Mouse (Mus musculus): ENCODE results near the gene Iqsec1. TPM values are rescaled to one million over a fixed set of nuclear protein-coding genes. Genes with fewer than 3 reads are reported as not detected.
"Not testable (repeated sequence)": the region's sequence is repeated elsewhere in the genome, so short reads cannot be mapped to it uniquely, and the experiment has no call there.

Iqsec1 gene
- total and polyA plus RNA-seq, 2 experiments from 2014 or later: 12.0 to 93.7 TPM

DNA sequence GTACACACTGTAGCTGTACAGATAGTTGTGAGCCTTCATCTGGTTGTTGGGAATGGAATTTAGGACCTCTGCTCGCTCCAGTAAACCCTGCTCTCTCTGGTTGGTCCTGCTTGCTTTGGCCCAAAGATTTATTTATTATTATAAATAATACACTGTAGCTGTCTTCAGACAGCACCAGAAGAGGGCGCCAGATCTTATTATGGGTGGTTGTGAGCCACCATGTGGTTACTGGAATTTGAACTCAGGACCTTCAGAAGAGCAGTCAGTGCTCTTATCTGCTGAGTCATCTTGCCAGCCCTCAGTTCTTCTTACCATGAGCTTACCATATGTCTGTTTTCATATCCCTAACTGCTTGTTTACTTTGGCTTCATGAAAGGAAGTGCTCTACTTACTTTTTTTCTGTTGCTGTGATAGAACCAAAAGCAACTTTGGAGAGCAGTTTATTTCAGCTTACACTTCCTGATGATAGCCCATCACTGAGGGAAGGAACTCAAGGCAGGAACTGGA lies 332.1 kb downstream of the Iqsec1 start:
- WGBS: 74% methylated on average over 2 of the region's 2 CpGs
- not testable (repeated sequence) for H3K27me3 ChIP-seq (ENCODE audit: control insufficient read depth, insufficient read depth, low read length); H3K27ac ChIP-seq (ENCODE audit: low read depth); H3K4me3 ChIP-seq (ENCODE audit: low read depth, low read length); DNase-seq (ENCODE audit: low spot score); H3K4me2 ChIP-seq (ENCODE audit: low read depth, low read length); H3K9me3 ChIP-seq (replicated peaks; ENCODE audit: control insufficient read depth, low read length); H3K9ac ChIP-seq (replicated peaks; ENCODE audit: low read depth, low read length); ATAC-seq (ENCODE audit: insufficient read depth, low read depth)
- peaks cover 15% of the 10 kb centered on the region; the same call in 1 of the 2 replicates for H3K4me1 ChIP-seq (ENCODE audit: control insufficient read depth, insufficient read depth)
- peak; percentile 19; the same call in 1 of the 2 replicates for TF ChIP-seq CTCF (IDR thresholded peaks at IDR 0.05; ENCODE audit: low read depth)
- H3K36me3 ChIP-seq (replicated peaks; ENCODE audit: control insufficient read depth, insufficient read depth, low read length): peaks cover 10% of the 10 kb centered on the region; the same call in 1 of the 2 replicates

DNA sequence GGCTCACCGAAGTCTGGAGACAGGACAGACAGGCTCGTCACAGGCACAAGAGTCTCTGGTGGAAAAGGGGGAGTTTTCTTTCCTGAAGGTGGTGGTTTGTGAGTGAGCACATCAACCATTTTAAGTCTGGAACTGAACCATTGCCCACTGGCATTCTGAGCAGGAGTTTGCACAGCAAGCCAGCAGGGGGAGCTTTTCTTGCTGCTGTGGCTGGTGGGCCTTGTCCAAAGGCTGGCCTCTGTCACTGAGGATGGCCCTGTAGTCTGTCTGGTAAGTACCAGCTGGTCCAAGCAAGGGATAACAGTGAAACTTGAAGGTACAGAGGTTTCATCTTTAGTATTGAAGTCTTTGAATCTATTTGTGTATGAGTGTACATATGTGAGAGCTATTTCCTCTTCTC lies 334.7 kb downstream of the Iqsec1 start:
- WGBS: 49% methylated on average over 2 of the region's 2 CpGs
- H3K4me2 ChIP-seq (ENCODE audit: low read depth, low read length): no peak overlapping the region
- no peak overlapping the region for H3K9ac ChIP-seq (replicated peaks; ENCODE audit: low read depth, low read length)
- no peaks in the 10 kb centered on the region for H3K9me3 ChIP-seq (replicated peaks; ENCODE audit: control insufficient read depth, low read length)
- no peak overlapping the region for H3K27ac ChIP-seq (ENCODE audit: low read depth)
- DNase-seq (ENCODE audit: low spot score) (peak; percentile 54), ATAC-seq (ENCODE audit: insufficient read depth, low read depth) (peak; percentile 60)
- no peaks in the 10 kb centered on the region for H3K4me1 ChIP-seq (ENCODE audit: control insufficient read depth, insufficient read depth)
- no peaks in the 10 kb centered on the region for H3K36me3 ChIP-seq (replicated peaks; ENCODE audit: control insufficient read depth, insufficient read depth, low read length)
- H3K27me3 ChIP-seq (ENCODE audit: control insufficient read depth, insufficient read depth, low read length): no peaks in the 10 kb centered on the region
- no peak overlapping the region for H3K4me3 ChIP-seq (ENCODE audit: low read depth, low read length)
- TF ChIP-seq CTCF (IDR thresholded peaks at IDR 0.05; ENCODE audit: low read depth) (peak; percentile 78), EP300 (IDR thresholded peaks at IDR 0.05; ENCODE audit: low read depth) (no peak)

DNA sequence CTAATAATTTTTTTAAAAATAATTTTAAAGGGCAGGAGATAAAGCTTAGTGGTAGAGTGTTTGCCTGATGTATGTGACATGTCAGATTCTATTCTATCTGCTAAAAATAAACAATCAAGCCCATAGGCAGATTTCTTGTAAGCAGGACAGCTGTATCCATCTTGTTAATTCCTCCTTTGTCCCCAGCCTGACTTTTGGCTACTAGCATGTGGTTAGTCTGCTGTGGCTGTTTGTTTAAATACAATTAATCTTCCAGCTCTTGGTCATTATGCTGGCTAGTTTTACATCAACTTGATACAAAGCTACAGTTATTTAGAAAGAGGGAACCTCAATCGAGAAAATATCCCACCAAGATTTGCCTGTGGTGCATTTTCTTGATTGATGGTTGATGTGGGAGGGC lies 337.9 kb downstream of the Iqsec1 start:
- WGBS: 66% methylated on average over 1 of the region's 1 CpGs
- H3K4me1 ChIP-seq (ENCODE audit: control insufficient read depth, insufficient read depth): no peaks in the 10 kb centered on the region
- no peak overlapping the region for H3K4me3 ChIP-seq (ENCODE audit: low read depth, low read length)
- H3K4me2 ChIP-seq (ENCODE audit: low read depth, low read length): no peak overlapping the region
- H3K27me3 ChIP-seq (ENCODE audit: control insufficient read depth, insufficient read depth, low read length): no peaks in the 10 kb centered on the region
- no peaks in the 10 kb centered on the region for H3K9me3 ChIP-seq (replicated peaks; ENCODE audit: control insufficient read depth, low read length)
- no peak overlapping the region for H3K9ac ChIP-seq (replicated peaks; ENCODE audit: low read depth, low read length)
- no peaks in the 10 kb centered on the region for H3K36me3 ChIP-seq (replicated peaks; ENCODE audit: control insufficient read depth, insufficient read depth, low read length)
- TF ChIP-seq CTCF (IDR thresholded peaks at IDR 0.05; ENCODE audit: low read depth) (no peak), EP300 (IDR thresholded peaks at IDR 0.05; ENCODE audit: low read depth) (no peak)
- H3K27ac ChIP-seq (ENCODE audit: low read depth): no peak overlapping the region
- DNase-seq (ENCODE audit: low spot score) (no peak), ATAC-seq (ENCODE audit: insufficient read depth, low read depth) (no peak)

DNA sequence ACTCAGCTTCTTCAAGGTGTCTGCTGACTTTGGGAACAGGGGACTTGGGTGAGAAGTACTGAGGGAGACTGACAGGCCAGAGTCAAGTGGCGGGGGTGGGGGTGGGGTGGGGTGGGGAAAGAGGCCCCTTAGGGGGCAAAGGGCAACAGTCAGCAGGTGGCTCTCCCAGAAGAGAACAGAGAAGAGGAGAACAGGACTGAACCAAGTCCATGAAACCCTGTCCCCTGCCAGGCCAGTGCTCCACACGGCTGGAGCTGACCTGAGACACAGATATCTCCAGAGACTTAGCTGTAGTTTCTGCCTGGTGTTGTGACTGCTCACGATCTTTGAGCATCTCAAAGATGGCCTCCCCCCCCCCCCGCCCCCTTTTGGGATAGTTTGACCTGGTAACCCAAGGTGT lies 339.2 kb downstream of the Iqsec1 start:
- no peaks in the 10 kb centered on the region for H3K27me3 ChIP-seq (ENCODE audit: control insufficient read depth, insufficient read depth, low read length)
- no peak overlapping the region for H3K4me3 ChIP-seq (ENCODE audit: low read depth, low read length)
- no peak overlapping the region for H3K4me2 ChIP-seq (ENCODE audit: low read depth, low read length)
- H3K4me1 ChIP-seq (ENCODE audit: control insufficient read depth, insufficient read depth): no peaks in the 10 kb centered on the region
- no peaks in the 10 kb centered on the region for H3K9me3 ChIP-seq (replicated peaks; ENCODE audit: control insufficient read depth, low read length)
- TF ChIP-seq EP300 (IDR thresholded peaks at IDR 0.05; ENCODE audit: low read depth) (no peak), CTCF (IDR thresholded peaks at IDR 0.05; ENCODE audit: low read depth) (no peak)
- ATAC-seq (ENCODE audit: insufficient read depth, low read depth) (no peak), DNase-seq (ENCODE audit: low spot score) (no peak)
- peaks cover 2% of the 10 kb centered on the region; the same call in 1 of the 2 replicates for H3K36me3 ChIP-seq (replicated peaks; ENCODE audit: control insufficient read depth, insufficient read depth, low read length)
- WGBS: 50% methylated on average over 3 of the region's 4 CpGs
- H3K9ac ChIP-seq (replicated peaks; ENCODE audit: low read depth, low read length): no peak overlapping the region
- no peak overlapping the region for H3K27ac ChIP-seq (ENCODE audit: low read depth)

DNA sequence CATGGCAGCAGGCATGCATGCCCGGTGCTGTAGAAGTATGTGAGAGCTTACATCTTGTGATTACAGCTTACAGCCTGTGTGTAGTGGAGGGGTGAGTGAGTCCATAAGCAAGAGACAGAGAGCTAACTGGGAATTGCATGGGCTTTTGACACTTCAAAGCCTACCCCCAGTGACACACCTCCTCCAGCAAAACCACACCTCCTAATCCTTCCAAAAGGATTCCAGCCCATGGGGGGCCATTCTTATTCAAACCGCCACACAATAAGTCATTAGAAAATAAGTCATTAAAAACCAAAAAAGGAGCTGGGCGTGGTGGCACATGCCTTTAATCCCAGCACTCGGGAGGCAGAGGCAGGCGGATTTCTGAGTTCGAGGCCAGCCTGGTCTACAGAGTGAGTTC lies 340.1 kb downstream of the Iqsec1 start:
- no peaks in the 10 kb centered on the region for H3K27me3 ChIP-seq (ENCODE audit: control insufficient read depth, insufficient read depth, low read length)
- ATAC-seq (ENCODE audit: insufficient read depth, low read depth) (no peak), DNase-seq (ENCODE audit: low spot score) (no peak)
- H3K27ac ChIP-seq (ENCODE audit: low read depth): no peak overlapping the region
- H3K36me3 ChIP-seq (replicated peaks; ENCODE audit: control insufficient read depth, insufficient read depth, low read length): peaks cover 6% of the 10 kb centered on the region; the same call in 1 of the 2 replicates
- H3K4me1 ChIP-seq (ENCODE audit: control insufficient read depth, insufficient read depth): no peaks in the 10 kb centered on the region
- TF ChIP-seq CTCF (IDR thresholded peaks at IDR 0.05; ENCODE audit: low read depth): no peak
- no peak for TF ChIP-seq EP300 (IDR thresholded peaks at IDR 0.05; ENCODE audit: low read depth)
- H3K4me2 ChIP-seq (ENCODE audit: low read depth, low read length): no peak overlapping the region
- no peak overlapping the region for H3K9ac ChIP-seq (replicated peaks; ENCODE audit: low read depth, low read length)
- 82% methylated on average over 4 of the region's 6 CpGs for WGBS
- no peak overlapping the region for H3K4me3 ChIP-seq (ENCODE audit: low read depth, low read length)
- H3K9me3 ChIP-seq (replicated peaks; ENCODE audit: control insufficient read depth, low read length): no peaks in the 10 kb centered on the region

DNA sequence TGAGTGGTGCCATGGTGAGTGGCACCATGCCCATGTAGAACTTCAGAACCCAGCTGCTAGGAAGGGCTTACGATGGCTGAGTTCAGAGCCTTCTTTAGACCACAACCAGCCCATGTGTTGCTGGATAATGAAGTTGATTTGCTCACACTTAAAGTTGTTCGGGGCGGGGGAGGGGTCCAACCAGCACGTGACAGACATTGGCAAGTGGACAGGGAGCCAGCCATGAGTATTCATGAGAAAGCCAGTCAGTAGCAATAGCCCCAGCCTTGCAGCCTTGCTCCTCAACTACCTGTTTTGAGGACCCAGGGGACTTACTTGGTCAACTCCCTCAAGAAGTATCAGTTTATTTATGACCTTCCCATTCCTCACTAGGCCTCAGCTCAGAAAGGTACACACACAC lies 343.5 kb downstream of the Iqsec1 start:
- Histone ChIP-seq H3K27ac (ENCODE audit: low read depth) (no peak overlapping the region), H3K9ac (replicated peaks; ENCODE audit: low read depth, low read length) (no peak overlapping the region), H3K9me3 (replicated peaks; ENCODE audit: control insufficient read depth, low read length) (no peaks in the 10 kb centered on the region), H3K4me3 (ENCODE audit: low read depth, low read length) (no peak overlapping the region), H3K36me3 (replicated peaks; ENCODE audit: control insufficient read depth, insufficient read depth, low read length) (peaks cover 15% of the 10 kb centered on the region; the same call in 1 of the 2 replicates), H3K4me1 (ENCODE audit: control insufficient read depth, insufficient read depth) (no peaks in the 10 kb centered on the region), H3K27me3 (ENCODE audit: control insufficient read depth, insufficient read depth, low read length) (no peaks in the 10 kb centered on the region), H3K4me2 (ENCODE audit: low read depth, low read length) (no peak overlapping the region)
- 61% methylated on average over 4 of the region's 4 CpGs for WGBS
- DNase-seq (ENCODE audit: low spot score): no peak
- ATAC-seq (ENCODE audit: insufficient read depth, low read depth): no peak; the same call in 1 of the 2 replicates
- no peak for TF ChIP-seq CTCF (IDR thresholded peaks at IDR 0.05; ENCODE audit: low read depth)

Measured in heart, postnatal 0 days (tissue).